Mouse (Mus musculus) cerebellum, adult 8-10 months (tissue): ENCODE measurements around the gene Cryaa.
"Not testable (repeated sequence)": the region's sequence is repeated elsewhere in the genome, so short reads cannot be mapped to it uniquely, and the experiment has no call there.

Experiments used
- DNase-seq: peaks from one replicate; pipeline ENCODE4 v3.0.0; 2022

Gene Cryaa

DNA sequence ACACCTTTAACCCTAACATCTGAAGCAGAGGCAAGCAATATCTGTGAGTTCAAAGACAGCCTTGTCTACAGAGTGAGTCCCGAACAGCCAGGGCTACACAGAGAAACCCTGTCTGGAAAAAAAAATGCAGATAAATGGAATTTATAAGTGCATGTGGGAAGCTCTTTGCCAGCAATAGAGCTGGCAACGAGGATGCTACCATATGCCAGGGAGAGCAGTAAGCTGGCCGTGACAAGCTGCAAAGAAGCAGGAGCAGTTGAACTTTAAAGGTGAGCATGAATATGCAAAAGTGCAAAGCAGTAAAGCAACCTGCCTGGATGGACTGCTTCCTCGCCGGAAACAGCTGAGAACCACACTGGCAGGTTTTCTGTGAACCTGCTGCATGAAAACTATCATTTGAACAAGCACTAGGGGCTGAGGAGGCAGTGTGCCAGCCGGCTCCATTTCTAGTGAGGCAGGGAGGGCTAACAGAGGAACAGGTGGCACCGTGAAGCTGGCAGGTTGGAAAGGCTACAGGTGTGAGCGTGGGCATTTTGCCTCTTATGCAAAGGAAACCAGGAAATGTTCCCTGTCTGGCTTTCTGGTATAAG is 16.9 kb upstream of the Cryaa start:
- DNase-seq = peak; percentile 50

GRCm38 (mm10) chr17:31662855-31663254 is 14.8 kb upstream of the Cryaa start:
- DNase-seq = no peak

DNA sequence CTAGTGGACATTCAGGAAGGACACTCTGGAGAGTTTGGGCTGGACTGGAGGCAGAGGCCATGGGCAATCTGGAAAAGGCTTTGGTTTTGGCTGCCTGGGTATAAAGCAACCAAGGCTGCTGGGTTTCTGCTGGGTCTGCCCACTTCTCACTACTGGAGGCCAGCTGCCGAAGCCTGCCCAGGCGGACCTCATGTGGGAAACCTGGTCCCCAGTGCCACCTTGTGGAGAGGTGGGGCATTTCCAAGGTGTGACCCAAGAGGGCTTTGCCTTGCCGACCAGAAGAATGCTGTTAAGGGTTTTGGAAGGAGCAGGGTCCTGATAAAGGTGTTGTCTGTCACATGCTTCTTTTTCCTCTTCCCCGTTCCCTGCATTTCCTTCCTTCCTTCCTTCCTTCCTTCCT is 12.8 kb upstream of the Cryaa start:
- peak; percentile 72 for DNase-seq

DNA sequence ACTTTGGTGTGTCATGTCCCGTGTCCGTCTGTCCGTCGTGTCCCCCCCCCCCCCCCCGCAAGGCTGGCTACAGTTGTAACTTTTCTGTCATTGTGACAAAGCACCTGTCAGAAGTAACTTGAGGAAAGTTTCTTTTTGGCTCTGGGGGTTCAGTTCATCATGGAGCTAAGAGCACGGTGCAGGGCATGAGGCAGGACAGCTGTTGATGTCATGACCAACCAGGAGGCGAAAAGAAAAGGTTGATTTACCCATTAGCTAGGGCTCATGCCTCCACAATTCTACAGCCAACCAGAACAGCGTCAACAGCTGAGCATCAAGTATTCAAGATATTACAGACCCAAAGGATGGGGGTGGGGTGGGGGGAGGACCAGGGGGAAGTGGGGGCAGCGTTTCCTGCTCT is 9.3 kb upstream of the Cryaa start:
- no peak for DNase-seq

DNA sequence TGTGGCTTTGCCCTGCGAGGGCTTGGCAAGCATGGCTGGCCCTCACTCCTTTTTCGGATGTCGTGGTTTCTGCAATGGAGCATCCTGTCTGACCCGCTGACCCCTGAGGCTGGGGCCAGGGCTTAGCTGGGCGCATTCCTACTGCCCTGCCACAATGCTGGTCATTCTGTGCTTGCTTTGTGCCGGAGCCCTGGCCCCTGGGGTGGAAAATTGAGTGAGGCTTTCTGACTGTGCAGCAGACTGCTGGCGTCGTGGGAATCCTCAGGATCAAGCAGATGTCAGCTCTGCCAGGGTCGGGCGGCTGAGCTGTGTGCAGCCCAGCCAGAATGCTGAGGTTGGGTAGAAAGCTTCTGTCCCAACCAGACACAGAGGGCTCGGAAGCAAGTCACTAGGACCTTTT is 7.4 kb upstream of the Cryaa start:
- DNase-seq = no peak

DNA sequence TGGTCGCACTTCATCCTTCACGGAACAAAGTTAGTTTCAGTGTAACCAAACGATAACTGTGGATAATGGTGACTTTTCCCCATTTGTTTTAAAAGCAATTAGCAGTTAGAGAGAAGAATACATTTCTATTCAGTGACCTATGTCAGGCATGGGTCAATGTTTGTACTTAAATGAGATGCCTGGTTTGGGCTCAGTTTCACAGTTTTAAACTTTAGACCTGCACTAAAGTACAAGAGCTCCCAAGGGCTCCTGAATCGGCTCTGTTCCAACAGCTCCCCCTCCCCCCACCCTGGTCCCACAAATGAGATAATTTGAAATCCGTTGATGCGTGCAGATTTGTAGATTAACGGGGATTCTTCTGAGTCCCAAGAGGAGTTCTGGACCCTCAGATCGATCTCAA is 5.9 kb upstream of the Cryaa start:
- DNase-seq = no peak

GRCm38 (mm10) chr17:31672279-31672678 is 5.3 kb upstream of the Cryaa start:
- DNase-seq = no peak

GRCm38 (mm10) chr17:31674426-31674825 is 3.2 kb upstream of the Cryaa start:
- no peak for DNase-seq

DNA sequence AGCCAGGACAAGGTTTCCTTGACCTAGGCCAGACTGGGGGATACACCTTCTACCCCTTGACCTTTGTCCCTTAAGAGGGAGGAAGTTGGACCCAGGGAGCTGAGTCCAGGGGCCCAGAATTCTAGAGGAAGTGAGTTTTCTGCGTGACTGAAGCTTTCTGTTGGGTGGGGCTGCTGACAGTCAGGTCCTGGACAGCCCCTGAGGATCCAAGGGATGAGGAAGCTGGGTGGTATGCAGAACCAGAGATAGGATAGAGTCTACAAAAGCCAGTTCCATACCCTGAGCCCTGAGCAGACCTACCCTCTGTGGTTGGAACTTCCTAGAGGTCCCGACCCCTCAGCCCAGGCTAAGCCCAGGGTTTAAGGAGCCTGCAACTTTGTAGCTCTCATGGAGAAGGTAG is 2.8 kb downstream of the Cryaa start:
- DNase-seq = no peak

DNA sequence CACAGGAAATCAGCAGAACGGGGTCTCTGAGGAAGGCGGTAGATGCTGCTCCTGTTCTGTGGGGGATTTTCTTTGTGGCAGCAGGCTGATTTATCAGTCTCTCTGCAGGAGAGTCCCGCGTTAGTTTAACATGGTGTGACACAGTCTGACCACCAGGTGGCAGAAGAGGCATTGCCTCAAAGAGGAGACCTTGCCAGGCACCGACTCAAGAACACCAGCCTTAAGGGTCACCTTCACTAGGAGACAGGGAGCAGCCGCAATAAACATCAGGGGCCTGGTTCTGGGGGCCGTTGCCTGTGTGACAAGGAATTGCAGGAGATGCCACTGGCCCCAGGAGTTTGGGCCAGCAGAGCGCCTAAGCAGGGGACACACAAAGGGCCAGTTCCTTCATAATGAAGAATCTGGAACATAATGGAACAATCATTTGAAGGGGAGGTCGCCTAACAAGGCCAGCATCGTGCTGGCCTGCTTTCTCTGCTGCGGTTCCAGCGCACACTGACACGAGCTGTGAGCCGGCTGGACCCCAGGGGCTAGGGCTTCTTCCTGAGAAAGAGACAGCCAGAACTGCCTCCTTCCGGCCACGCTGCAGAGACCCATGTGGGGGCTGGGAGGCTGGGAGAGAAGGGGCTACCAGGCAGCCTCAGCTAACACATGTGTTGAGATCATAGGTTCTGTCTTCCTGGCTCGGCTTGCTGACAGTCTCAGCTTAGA is 8.1 kb downstream of the Cryaa start:
- DNase-seq = peak; percentile 79

DNA sequence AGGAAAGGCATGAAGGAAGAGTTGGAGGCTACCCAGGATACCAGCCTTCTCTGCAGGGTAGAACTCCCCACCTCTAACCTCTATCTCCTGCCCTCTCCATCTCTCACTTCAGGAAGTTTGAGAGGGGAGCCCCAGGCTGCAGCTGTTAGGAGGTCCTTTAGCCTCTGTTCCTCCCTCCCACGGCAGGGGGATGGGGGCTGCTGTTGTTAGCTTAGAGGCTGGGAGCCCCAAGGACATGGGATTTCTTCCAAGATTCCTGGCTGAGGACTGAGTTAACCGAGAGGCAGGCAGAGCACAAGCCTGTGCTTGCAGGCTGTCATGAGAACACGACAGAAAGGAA is 8.6 kb downstream of the Cryaa start:
- no peak for DNase-seq

DNA sequence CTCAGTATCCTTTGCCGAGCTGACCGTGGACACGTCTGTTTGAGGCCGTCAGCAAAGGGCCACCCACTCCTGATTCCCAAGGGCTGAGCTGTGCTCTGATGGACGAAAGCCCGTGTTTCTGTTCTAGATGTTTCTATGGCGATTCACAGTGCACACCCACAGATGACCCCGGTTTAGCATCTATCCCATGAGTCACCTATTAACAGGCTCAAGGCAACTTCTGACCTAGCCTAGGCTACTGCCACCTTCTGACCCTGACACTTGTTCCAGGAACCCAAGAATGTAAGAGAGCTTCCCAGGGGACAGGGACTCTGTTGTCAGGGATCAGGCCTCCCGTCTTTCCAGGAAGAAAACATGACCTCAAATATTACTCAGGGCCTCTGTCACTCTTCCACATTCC is 10.5 kb downstream of the Cryaa start:
- DNase-seq = no peak

GRCm38 (mm10) chr17:31689606-31690005 is 12.0 kb downstream of the Cryaa start:
- no peak for DNase-seq

GRCm38 (mm10) chr17:31692918-31693317 is 15.3 kb downstream of the Cryaa start:
- no peak for DNase-seq

DNA sequence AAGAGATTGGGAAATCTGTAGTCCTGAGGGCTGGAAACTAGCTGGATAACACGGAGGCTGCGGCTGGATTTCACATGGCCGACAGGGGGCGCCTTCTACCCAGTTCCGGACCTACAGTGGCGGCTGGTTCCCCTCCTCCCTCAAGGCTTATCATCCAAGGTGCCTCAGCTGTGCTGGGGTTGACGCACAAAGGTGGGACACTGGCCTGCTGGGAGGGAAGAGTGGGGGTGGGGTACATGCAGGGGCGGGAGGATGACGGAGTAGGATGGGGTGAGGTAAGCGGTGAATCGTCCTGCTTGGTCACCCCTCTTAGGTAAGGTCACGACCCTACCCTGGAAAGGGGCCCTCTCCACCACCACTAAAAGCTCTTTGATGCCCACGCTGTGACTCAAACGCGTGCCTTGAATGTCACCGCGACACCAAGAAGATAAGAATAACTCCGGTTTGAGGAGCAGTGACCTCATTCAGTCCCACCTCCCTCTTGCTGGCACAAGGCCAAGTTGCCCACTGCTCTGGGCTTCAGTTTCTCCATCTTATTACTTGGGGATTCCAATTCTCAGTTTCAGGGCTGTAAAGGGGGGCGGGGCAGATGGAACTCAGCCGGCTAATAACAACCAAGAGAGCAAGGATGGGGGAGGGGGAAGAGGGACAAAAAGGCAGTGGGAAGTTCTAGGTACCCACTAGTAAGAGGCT is 15.9 kb downstream of the Cryaa start:
- peak; percentile 49 for DNase-seq

DNA sequence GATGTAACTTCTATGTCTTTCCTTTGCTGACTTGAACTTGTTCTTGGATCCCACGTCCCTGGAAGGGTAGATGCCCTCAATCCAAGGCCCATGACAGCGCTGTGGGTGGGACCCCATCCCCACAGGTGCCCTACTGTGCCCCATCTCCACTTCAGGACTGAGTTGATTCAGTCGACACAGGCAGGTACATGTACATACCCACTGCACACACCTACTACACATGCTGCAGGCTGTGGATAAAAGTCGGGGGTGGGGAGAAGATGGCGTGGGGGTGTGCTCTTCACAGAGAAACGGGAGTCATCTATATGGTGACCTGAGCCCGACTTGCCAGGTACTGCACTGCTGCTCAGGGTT is 16.4 kb downstream of the Cryaa start:
- DNase-seq = no peak

DNA sequence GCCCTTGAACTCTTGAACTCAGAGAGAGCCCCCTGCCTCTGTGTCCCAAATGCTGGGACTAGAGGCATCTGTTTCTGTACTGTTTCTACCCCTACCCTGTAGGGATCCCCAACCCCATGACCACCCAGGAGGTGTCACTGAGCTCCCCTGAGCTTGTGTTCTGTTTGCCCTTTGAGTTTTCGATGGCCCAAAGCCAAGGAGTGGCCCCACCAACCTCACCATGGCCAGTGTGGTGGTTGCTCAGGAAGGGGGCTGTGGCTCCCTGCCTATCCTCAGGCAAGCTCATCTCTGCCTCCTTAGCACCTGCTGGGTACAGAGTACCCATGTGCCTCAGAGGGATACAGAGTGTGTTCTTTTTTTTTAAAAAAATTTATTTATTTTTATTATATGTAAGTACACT is 17.3 kb downstream of the Cryaa start:
- DNase-seq = no peak

- DNase-seq = not testable (repeated sequence)
These were observed 17.7 kb downstream of the Cryaa start for GRCm38 (mm10) chr17:31695356-31695755.

- DNase-seq = peak; percentile 14
These were observed 20.7 kb downstream of the Cryaa start for GRCm38 (mm10) chr17:31698347-31698746.

- DNase-seq = no peak
These were observed 25.8 kb downstream of the Cryaa start for GRCm38 (mm10) chr17:31703276-31703980.

GRCm38 (mm10) chr17:31705271-31706020 is 27.8 kb downstream of the Cryaa start:
- DNase-seq = peak; percentile 76

- no peak for DNase-seq
These were observed 31.6 kb downstream of the Cryaa start for GRCm38 (mm10) chr17:31709121-31709741.

GRCm38 (mm10) chr17:31710455-31710854 is 32.8 kb downstream of the Cryaa start:
- no peak for DNase-seq
